Mouse (Mus musculus) layer of hippocampus, adult 18-20 months (tissue): Measurements from ENCODE around the gene Crcp. TPM values are rescaled to one million over a fixed set of nuclear protein-coding genes. Genes with fewer than 3 reads are reported as not detected.
A peak's percentile ranks its signal among the peaks of the same experiment; 100 is the strongest.

Source experiments
- DNase-seq, 2 experiments: peaks; one replicate each; pipeline ENCODE4 v3.0.0; 2022; ENCODE audit warnings: low spot score in 2 of 2
- long read RNA-seq: library from polyadenylated mRNA; stranded (forward); transcript quantifications from one replicate; pipeline ENCODE4 v2.0.0, GENCODE M21; 2021
- total RNA-seq, 2 experiments: library from RNA; stranded (reverse); gene quantifications; 2 replicates each; pipeline ENCODE4 v1.2.3; 2021

Gene Crcp
- total RNA-seq, result 10 to 100 TPM; 37.0 to 39.3 TPM
- long read RNA-seq, transcript Crcp-202 (6 exons, 669 nt), result minor isoform, 11 of 34 reads
- long read RNA-seq, transcript Crcp-201 (6 exons, 1,492 nt), result major isoform, 13 of 34 reads
- long read RNA-seq, partial matches to known transcripts, result 1 of 34 reads
- long read RNA-seq, other reads (novel, unspliced or antisense), result 9 of 34 reads

DNA sequence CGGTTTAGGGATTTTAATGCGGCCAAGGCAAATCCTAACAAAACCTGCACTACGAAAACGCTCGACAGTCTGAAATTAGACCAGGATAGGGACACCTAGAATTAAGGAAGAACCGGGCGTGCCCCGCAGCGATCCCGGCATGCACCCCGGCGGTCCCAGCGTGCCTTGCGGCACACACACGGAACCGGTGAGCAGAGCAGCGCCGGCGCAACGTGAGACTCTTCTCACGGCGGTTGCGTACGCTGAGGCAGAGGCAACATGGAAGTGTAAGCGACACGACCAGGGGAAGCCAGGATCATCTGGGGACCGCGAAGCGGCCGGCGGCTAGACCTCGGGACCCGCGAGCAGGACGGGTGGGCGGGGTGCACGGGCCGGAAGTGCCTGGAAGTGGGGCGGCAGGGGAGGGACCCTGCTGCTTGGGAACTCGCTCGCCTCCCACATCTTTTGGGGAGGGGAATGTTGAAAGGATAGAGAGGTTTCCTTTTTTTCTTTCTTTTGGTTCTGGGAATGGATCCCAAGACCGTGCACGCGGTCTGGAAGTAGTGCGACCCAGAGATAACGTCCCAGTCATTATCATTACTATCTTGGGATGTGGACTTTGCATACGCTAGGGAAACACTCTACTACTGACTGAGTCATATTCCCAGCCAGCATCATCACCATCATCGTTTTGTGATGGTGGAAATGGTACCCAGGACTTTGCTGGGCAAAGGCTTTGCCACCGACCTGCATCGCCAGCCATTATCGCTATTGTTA is at the start of gene Crcp, which contains the start of gene Asl:
Crcp (plus strand) TSS at position 149 of the 756 bp plus-strand sequence.
Asl (minus strand) TSS at position 106 of the 756 bp plus-strand sequence.
- peak; percentile 86 to 93 for DNase-seq

DNA sequence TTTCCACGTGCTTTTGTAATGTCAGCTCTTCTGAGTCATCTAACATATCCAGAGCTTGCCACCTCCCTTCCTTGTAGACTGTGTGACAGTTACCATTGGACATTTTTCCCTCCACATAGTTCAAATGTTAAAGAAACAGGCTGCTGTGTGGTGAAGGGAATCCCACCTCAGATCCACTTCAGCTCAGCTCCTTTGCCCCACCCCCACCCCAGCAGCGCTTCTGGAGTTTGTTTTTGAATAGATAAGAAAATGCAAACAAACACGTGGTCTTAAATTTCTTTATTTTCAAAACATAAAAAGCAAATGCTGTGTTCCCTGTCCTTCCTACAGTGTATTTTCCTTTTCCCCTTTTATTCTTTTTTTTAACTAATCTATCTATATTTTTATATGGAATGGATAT is 48.9 kb upstream of the Crcp start:
- no peak for DNase-seq

GRCm38 (mm10) chr5:129989376-129989775 is 39.7 kb upstream of the Crcp start:
- DNase-seq, result no peak

- no peak for DNase-seq
Measured at GRCm38 (mm10) chr5:129991898-129992297, 37.2 kb upstream of the Crcp start.

GRCm38 (mm10) chr5:129993374-129993773 is 35.7 kb upstream of the Crcp start:
- DNase-seq, result no peak

DNA sequence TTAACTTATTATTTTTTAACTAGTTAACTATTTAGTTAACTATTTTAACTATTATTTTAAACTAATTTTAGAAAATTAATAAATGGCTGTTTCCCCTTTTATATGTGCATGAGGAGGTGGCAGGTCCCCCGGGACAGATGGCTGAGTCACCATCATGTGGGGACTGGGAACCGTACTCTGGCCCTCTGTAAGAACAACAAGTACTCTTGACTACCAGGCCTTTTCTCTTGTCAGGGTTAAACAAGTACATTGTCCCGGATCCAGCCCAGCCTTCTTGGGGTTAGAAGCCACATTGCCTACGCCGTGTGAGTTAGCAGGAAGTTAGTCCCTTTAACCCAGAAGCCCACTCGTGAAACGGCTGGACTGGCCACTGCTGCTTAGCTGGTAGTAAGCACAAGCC is 34.1 kb upstream of the Crcp start:
- DNase-seq, result no peak

GRCm38 (mm10) chr5:129997700-129998099 is 31.4 kb upstream of the Crcp start:
- no peak for DNase-seq

DNA sequence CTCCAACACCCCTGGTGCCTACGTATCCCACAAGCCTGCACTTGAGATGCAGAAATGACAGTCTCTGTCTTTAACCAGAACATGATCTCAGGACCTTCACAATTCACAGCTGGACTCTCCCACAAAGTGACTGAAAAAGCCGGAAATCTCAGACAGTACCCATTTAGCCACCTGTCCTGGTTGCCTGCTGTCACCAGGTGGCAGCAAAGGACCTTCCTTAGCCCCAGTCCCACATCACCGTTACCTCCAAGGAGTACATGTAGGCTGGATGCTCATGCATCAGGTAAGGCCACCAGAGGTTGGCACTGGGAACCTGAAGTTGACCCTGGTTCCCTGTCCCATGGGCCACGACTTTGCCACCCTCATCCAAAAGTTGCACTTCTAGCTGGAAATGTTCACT is 30.0 kb upstream of the Crcp start:
- DNase-seq, result peak in 1 of 2 experiments; percentile 60

DNA sequence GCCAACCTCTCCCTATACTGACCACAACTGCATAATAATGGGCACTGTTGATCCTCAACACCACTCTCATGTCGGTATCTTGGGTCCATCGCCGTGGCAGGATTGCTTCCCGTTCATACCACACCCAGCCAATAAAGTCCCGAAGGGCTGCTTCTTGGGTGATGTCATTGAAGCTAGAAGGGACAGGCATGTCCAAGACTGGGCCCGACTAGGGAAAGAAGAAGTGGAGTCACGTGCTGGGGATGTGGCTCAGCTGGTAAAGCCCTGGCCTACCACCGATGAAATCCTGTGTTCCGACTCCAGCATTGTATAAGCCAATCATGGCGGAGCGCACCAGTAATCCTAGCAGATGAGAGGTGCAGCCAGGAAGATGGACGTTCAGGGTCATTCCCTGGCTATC is 28.4 kb upstream of the Crcp start:
- DNase-seq, result no peak

DNA sequence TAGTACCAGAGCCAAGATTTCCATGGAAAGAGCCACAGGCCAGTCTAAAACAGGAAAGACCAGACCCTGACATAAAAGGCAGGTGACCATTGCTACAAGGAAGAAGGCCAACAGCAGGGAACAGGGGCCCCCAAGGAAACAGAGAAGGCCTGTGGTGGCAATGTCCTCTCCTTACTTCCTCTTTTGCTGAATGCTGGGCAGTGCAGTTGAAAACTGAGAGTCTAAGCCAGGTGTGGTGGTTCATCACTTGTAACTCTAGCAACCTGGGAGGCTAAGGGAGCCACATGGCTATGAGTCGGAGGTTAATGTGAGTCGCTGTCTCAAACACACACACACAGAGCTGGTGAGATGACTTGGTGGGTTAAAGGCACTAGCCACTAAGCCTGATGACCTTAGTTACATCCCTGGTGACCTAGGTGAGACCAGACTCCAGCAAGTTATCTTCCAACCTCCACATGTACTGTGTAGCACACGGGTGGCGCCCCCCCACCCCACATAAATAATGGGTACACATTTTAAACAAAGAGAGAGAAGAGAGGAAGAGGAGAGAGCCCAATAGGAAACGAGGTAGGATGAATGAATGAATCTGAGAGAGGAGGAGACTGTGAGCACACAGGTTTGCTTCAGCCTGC is 27.6 kb upstream of the Crcp start:
- no peak for DNase-seq

DNA sequence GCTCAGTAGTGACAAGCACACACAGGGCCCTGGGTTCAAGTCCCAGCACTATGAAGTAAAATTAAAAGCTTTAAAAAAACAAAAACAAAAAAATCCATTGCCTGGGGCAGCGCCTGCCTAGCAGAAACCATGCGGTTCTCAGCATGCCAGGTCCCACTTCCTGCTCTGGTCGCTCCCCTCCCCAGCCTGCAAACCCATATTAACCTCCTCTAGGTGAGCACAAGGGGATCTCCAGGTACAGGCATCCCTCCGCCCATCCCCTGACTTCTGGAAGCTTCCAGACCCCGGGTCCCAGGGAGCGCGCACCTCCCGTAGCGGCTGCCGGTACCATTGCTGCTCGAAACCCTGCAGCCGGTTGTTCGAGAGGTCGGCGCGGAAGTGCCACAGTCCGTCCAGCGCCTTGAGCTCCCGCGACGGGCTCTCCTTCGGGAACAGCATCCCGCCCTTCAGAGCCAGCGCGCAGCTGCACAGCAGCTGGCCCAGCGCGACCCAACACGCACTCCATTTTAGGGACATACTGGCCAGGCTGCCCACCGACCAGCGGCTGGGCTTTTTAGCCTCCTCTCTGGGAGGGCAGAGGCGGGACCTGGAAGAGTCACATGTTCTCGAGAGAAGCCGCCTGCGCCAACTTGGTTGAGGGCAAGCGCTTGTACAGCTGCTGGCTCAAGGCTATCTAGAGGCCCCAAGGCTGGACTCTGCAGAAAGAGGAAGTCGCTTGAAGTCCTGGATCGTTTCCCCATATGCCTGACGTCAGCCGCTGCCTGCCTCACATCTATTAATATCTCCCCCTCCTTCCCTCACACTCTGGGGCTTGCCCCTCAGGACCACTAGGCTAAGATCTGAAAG is 26.6 kb upstream of the Crcp start, which contains the start of gene Gusb:
Gusb (minus strand) TSS at position 749 of the 846 bp plus-strand sequence.
- DNase-seq, result peak; percentile 21 to 68

DNA sequence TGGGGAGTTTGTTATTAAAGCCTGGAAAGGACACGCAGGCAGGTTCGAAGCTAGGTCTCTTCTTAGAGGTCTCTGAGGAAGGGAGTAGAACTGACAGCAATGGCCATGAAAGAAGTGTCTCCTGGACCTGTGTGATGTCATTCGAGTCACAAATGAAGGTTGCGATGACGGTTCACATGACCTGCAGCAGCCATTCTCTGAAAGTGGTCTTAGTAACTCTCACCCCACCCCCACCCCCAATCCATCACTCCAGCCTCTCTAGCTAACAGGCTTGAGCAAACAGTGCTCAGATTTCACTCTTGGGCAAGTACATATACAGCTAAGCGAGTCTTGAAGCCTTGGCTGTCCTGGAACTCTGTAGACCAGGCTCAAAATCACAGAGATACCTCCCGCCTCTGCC is 25.9 kb upstream of the Crcp start:
- no peak for DNase-seq

GRCm38 (mm10) chr5:130007344-130007743 is 21.7 kb upstream of the Crcp start:
- DNase-seq, result no peak

DNA sequence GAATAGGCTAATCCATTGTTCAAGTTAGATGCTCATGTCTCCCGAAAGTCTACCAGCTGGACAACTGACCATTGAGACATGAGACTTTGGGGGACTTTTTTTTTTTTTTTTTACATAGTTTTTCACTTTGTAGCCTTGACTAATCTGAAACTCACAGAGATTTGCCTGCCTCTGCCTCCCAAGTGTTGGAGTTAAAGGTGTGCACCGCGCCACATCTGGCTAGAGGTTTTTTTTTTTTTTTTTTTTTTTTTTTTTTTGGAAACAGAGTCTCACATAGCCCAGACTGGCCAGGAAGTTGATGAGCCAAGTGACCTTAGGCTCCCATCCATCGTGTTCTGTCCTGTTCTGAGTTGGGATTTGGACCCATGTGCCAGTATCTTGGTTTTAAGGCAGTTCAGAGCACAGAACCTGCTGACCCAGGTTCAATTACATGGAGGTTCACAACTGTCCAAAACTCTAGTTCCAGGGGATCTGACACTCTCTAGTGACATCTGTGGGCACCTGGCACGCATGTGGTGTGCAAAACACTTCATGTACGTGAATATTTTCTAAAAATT is 21.0 kb upstream of the Crcp start:
- no peak for DNase-seq

DNA sequence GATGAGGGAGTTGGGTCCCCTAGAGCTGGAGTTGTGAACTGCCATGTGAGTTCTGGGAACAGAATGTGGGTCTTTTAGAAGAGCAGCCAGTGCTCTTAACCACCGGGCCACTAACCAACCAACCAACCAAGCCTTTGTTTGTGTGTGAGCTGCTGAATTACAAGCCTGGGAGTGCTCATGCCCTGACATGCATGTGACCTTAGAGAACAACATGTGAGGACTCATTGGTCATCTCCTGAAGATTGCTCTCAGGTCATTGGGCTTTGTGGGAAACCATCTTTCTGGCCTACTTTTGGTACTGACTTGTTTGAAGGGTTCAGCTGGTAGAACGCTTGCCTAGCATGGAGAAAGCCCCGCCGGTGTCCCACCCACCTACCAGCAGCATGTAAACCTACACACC is 19.3 kb upstream of the Crcp start:
- DNase-seq, result no peak

- DNase-seq, result no peak
Measured at GRCm38 (mm10) chr5:130010961-130011360, 18.1 kb upstream of the Crcp start.

DNA sequence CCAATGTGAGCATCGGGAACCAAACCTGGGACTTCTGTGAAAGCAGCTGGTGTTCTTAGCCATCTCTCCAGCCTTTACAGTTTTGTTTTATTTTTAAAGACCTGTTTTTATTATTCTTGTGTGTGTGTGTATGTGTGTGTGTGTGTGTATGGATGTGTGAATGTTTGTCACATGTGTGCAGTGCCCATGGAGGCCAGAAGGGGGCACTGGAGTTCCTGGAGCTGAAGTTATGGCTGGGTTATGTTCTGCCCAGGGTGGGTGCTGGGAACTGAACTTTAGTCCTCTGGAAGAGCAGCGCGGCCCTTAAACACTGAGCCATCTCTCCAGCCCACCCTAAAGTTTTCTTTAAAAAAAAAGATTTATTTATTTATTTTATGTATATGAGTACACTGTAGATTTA is 14.0 kb upstream of the Crcp start:
- no peak for DNase-seq

- no peak for DNase-seq
Measured at GRCm38 (mm10) chr5:130019461-130019860, 9.6 kb upstream of the Crcp start.

- no peak for DNase-seq
Measured at GRCm38 (mm10) chr5:130021361-130021966, 7.6 kb upstream of the Crcp start.

DNA sequence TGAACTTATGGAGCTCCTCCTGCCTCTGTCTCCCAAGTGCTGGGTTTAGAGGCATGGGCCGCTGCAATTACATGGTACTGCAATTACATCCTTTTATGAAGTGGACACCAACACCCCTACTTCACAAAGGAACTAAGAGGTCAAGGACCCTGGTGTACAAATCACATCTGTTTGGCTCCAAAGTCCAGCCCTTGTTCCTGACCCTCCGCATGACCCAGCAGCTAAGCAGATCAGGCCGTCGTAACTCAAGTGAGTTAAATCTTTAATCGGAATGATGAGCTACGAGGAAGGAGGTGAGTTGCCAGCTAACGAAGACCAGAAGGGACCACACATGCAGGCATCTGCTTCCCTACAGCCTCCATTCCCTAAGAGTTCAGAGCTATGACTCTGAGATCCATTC is 6.7 kb upstream of the Crcp start:
- DNase-seq, result no peak
